Mouse (Mus musculus) brown adipose tissue, adult 24 weeks (tissue): ENCODE data around the gene Sdhd. TPM values are rescaled to one million over a fixed set of nuclear protein-coding genes. Genes with fewer than 3 reads are reported as not detected.

Experiments
- H3K27ac ChIP-seq: fragments of 200-500 bp; replicated peaks from 2 replicates; pipeline ENCODE4 v1.5.1; 2012; ENCODE audit warnings: low read depth, mild to moderate bottlenecking, low read length
- H3K4me1 ChIP-seq: fragments of 200-500 bp; 2 replicates; pipeline ENCODE4 v1.6.1; 2012; ENCODE audit warnings: low read length, mixed read lengths; ENCODE audit not compliant: control insufficient read depth, insufficient read depth, insufficient read length
- H3K4me3 ChIP-seq: fragments of 200-500 bp; 2 replicates; pipeline ENCODE4 v1.5.1; 2012; ENCODE audit warnings: low read depth, mild to moderate bottlenecking, low read length, moderate library complexity; ENCODE audit not compliant: insufficient read depth
- polyA plus RNA-seq: library from polyadenylated mRNA; stranded (reverse); fragments of >200 nt; gene quantifications from 2 replicates; pipeline ENCODE4 v1.2.4, GENCODE M21; 2012; ENCODE audit not compliant: missing spikeins, insufficient read depth, insufficient read length

The Sdhd gene
- polyA plus RNA-seq, 1 experiment: 1,365 TPM

- no peak within 1 kb of the TSS for H3K27ac ChIP-seq
- no peaks in the 10 kb centered on the region for H3K4me1 ChIP-seq
- no peak within 1 kb of the TSS for H3K4me3 ChIP-seq
Observed at GRCm38 (mm10) chr9:50561145-50561917, 42.3 kb downstream of the Sdhd start, which contains the start of gene Tex12. Tex12 (minus strand) TSS chr9:50561325.

- H3K4me3 ChIP-seq: peak within 1 kb of the TSS; percentile 47
- H3K27ac ChIP-seq: peak within 1 kb of the TSS; percentile 73
- no peaks in the 10 kb centered on the region for H3K4me1 ChIP-seq
Observed at GRCm38 (mm10) chr9:50555094-50555446, 48.5 kb downstream of the Sdhd start, which contains the start of gene Bco2. Bco2 (minus strand) TSS chr9:50555181.

- no peaks in the 10 kb centered on the region for H3K4me1 ChIP-seq
- H3K27ac ChIP-seq: peak within 1 kb of the TSS; percentile 73
- peak within 1 kb of the TSS; percentile 47 for H3K4me3 ChIP-seq
Observed at GRCm38 (mm10) chr9:50554241-50555093, 49.1 kb downstream of the Sdhd start, which contains the start of gene Il18. Il18 (plus strand) TSS chr9:50554827.

GRCm38 (mm10) chr9:50553547-50553946, 50.1 kb downstream of the Sdhd start:
- Histone ChIP-seq H3K4me1 (no peaks in the 10 kb centered on the region), H3K4me3 (no peak overlapping the region), H3K27ac (peak overlapping the region; percentile 33)

GRCm38 (mm10) chr9:50552206-50552605, 51.4 kb downstream of the Sdhd start:
- H3K27ac ChIP-seq: no peak overlapping the region
- H3K4me3 ChIP-seq: no peak overlapping the region
- no peaks in the 10 kb centered on the region for H3K4me1 ChIP-seq

GRCm38 (mm10) chr9:50548936-50549335, 54.7 kb downstream of the Sdhd start:
- no peak overlapping the region for H3K4me3 ChIP-seq
- H3K27ac ChIP-seq: no peak overlapping the region
- H3K4me1 ChIP-seq: no peaks in the 10 kb centered on the region

- Histone ChIP-seq H3K27ac (no peak overlapping the region), H3K4me3 (no peak overlapping the region), H3K4me1 (no peaks in the 10 kb centered on the region)
Observed at GRCm38 (mm10) chr9:50547859-50548478, 55.6 kb downstream of the Sdhd start.

Other genes starting within 250 kb of the Sdhd start
- not detected in 2 replicates for gene Plet1, start 109.3 kb downstream of the Sdhd start, polyA plus RNA-seq
- 255 and 268 TPM in 2 replicates for gene Pts, start 75.1 kb downstream of the Sdhd start, polyA plus RNA-seq
- gene Il18, start 49.0 kb downstream of the Sdhd start, polyA plus RNA-seq: 2.2 and 3.0 TPM in 2 replicates
- 0.54 and 1.1 TPM in 2 replicates for gene Bco2, start 48.6 kb downstream of the Sdhd start, polyA plus RNA-seq
- not detected in 2 replicates for gene Tex12, start 42.5 kb downstream of the Sdhd start, polyA plus RNA-seq
- 395 and 454 TPM in 2 replicates for gene Timm8b, start 98 bp upstream of the Sdhd start, polyA plus RNA-seq
- gene Pih1d2, start 13.5 kb upstream of the Sdhd start, polyA plus RNA-seq: 1.0 and 2.8 TPM in 2 replicates
- 7.6 and 20.6 TPM in 2 replicates for gene Nkapd1, start 13.7 kb upstream of the Sdhd start, polyA plus RNA-seq
- gene Dlat, start 56.0 kb upstream of the Sdhd start, polyA plus RNA-seq: 497 and 703 TPM in 2 replicates
- gene Dixdc1, start 135.7 kb upstream of the Sdhd start, polyA plus RNA-seq: 5.3 and 9.5 TPM in 2 replicates
- gene 2310030G06Rik, start 142.7 kb upstream of the Sdhd start, polyA plus RNA-seq: 2.7 and 5.0 TPM in 2 replicates
- gene Cryab, start 147.5 kb upstream of the Sdhd start, polyA plus RNA-seq: 145 and 189 TPM in 2 replicates
- gene Hspb2, start 148.5 kb upstream of the Sdhd start, polyA plus RNA-seq: 1.8 and 5.9 TPM in 2 replicates
- gene Fdxacb1, start 164.4 kb upstream of the Sdhd start, polyA plus RNA-seq: 5.1 and 9.2 TPM in 2 replicates
- 38.3 and 49.0 TPM in 2 replicates for gene Alg9, start 171.2 kb upstream of the Sdhd start, polyA plus RNA-seq
- gene 1110032A03Rik, start 171.7 kb upstream of the Sdhd start, polyA plus RNA-seq: 213 and 331 TPM in 2 replicates
- gene Ppp2r1b, start 241.5 kb upstream of the Sdhd start, polyA plus RNA-seq: 35.1 and 41.6 TPM in 2 replicates